12 mouse cellular contexts compared by ENCODE assay signal in the genomic region with DNA sequence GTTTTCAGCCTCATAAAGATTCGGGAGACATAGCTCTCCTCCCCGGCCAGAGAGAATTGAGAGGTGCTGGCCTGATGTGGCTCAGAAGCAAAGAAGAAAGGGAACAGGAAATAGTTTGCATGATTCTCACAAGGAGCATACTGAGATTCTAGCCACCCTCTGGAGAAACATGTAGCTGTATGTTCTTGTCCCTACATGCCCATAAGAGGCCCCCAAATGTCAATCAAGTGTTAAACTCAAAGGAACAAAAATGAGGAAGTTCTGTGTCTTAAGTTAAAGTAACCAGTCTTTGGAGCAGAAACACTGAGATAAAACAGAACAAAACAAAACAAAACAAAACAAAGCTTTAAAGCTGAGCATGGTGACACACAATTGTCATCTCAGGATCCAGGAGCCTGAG. TPM values are rescaled to one million over a fixed set of nuclear protein-coding genes. Genes with fewer than 3 reads are reported as not detected.
"Had no signal": no experiment of that assay in that cellular context is flagged by ENCODE, and none has a peak within 500 bp of the region (broad histone marks: within the 10 kb centered on the region; RNA-seq: fewer than 3 reads in every experiment).

No protein-coding gene starts in this region.

- H3K4me3 ChIP-seq: kidney, embryonic 15.5 days; limb, embryonic 10.5 days; liver, embryonic 12.5 days; megakaryocyte, embryonic 14.5 days; midbrain, embryonic 12.5 days; neural tube, embryonic 15.5 days had no signal

- H3K9ac ChIP-seq: kidney, embryonic 15.5 days; liver, embryonic 12.5 days; lung, embryonic 14.5 days; midbrain, embryonic 12.5 days; neural tube, embryonic 15.5 days had no signal

- H3K27me3 ChIP-seq: kidney, embryonic 15.5 days; liver, embryonic 12.5 days; midbrain, embryonic 12.5 days; neural tube, embryonic 15.5 days had no signal

- H3K4me2 ChIP-seq: kidney, embryonic 15.5 days; liver, embryonic 12.5 days; lung, embryonic 14.5 days; midbrain, embryonic 12.5 days; neural tube, embryonic 15.5 days had no signal

- ATAC-seq: liver, embryonic 12.5 days had no signal

- H3K36me3 ChIP-seq: kidney, embryonic 15.5 days; limb, embryonic 10.5 days; liver, embryonic 12.5 days; midbrain, embryonic 12.5 days; neural tube, embryonic 15.5 days had no signal

- H3K4me1 ChIP-seq: limb, embryonic 10.5 days; liver, embryonic 12.5 days; midbrain, embryonic 12.5 days; neural tube, embryonic 15.5 days had no signal

- H3K9me3 ChIP-seq: kidney, embryonic 15.5 days; limb, embryonic 10.5 days; liver, embryonic 12.5 days; megakaryocyte, embryonic 14.5 days; midbrain, embryonic 12.5 days; neural tube, embryonic 15.5 days had no signal

- DNase-seq: kidney, postnatal 14 days; lung, embryonic 14.5 days; lung, postnatal 10 days; spleen, adult 18-20 months; thymus, postnatal 36 days had no signal

- H3K27ac ChIP-seq: kidney, embryonic 15.5 days; limb, embryonic 10.5 days; liver, embryonic 12.5 days; macrophage; midbrain, embryonic 12.5 days; neural tube, embryonic 15.5 days had no signal

RNA-seq across cellular contexts. Expression of gene Plb1, which starts 6.8 kb away (rescaled TPM):
- polyA plus RNA-seq: limb, embryonic 10.5 days; liver, embryonic 12.5 days; neural tube, embryonic 15.5 days had no signal
